In genomic region chr17:49561985-49562384, GRCm38 (mm10) we compare ENCODE assay signal across 11 mouse cellular contexts. TPM values are rescaled to one million over a fixed set of nuclear protein-coding genes. Genes with fewer than 3 reads are reported as not detected.
A peak's percentile ranks its signal among the peaks of the same experiment; 100 is the strongest.
DNase-seq lines count a peak whose midpoint lies in the region; ATAC-seq and TF ChIP-seq lines count a peak whose summit lies in the region.
"Had no signal": no experiment of that assay in that cellular context is flagged by ENCODE, and none has a peak within 500 bp of the region (broad histone marks: within the 10 kb centered on the region; RNA-seq: fewer than 3 reads in every experiment).

No protein-coding gene starts in this region.

- TF ChIP-seq CTCF in lung, postnatal 0 days (IDR thresholded peaks at IDR 0.05): peak; percentile 54
- no peak for TF ChIP-seq CTCF in small intestine, adult 2 months (IDR thresholded peaks at IDR 0.05; ENCODE audit: extremely low read depth, insufficient read length, insufficient replicate concordance, low read depth, low read length)

- no peak overlapping the region for H3K27ac ChIP-seq in heart, embryonic 11.5 days (ENCODE audit: low read depth, low read length)
- no peak overlapping the region for H3K27ac ChIP-seq in lung, postnatal 0 days (ENCODE audit: low read length)
- H3K27ac ChIP-seq in hindbrain, embryonic 14.5 days: no peak overlapping the region
- no peak overlapping the region for H3K27ac ChIP-seq in small intestine, adult 2 months (ENCODE audit: insufficient read depth, low read depth, low read length)
- H3K27ac ChIP-seq: forebrain, embryonic 13.5 days had no signal

- H3K27me3 ChIP-seq in heart, embryonic 11.5 days (ENCODE audit: control insufficient read depth, insufficient read depth, low read length): no peaks in the 10 kb centered on the region
- no peaks in the 10 kb centered on the region for H3K27me3 ChIP-seq in lung, postnatal 0 days (replicated peaks; ENCODE audit: insufficient read depth, low read length)
- H3K27me3 ChIP-seq in hindbrain, embryonic 14.5 days (ENCODE audit: control insufficient read depth, insufficient read depth, low read length): peaks cover 7% of the 10 kb centered on the region; the same call in 1 of the 2 replicates
- H3K27me3 ChIP-seq in small intestine, adult 2 months (ENCODE audit: control insufficient read depth, insufficient read depth, low read length): peaks cover 5% of the 10 kb centered on the region; the same call in 1 of the 2 replicates

- no peak for ATAC-seq in heart, embryonic 11.5 days (replicated peaks; ENCODE audit: insufficient number of reproducible peaks, low FRiP score, low TSS enrichment)
- no peak for ATAC-seq in lung, postnatal 0 days
- ATAC-seq in hindbrain, embryonic 14.5 days (ENCODE audit: low FRiP score): no peak
- no peak for ATAC-seq in granulocyte monocyte progenitor cell, adult 5-6 weeks (replicated peaks; ENCODE audit: poor library complexity, severe bottlenecking)
- ATAC-seq: forebrain, embryonic 13.5 days had no signal

- no peak overlapping the region for H3K4me3 ChIP-seq in heart, embryonic 11.5 days (ENCODE audit: low read depth, low read length)
- H3K4me3 ChIP-seq in lung, postnatal 0 days (ENCODE audit: low read depth, low read length): no peak overlapping the region
- peak overlapping the region; percentile 41 for H3K4me3 ChIP-seq in hindbrain, embryonic 14.5 days (replicated peaks; ENCODE audit: low read length)
- peak overlapping the region; percentile 39; the same call in 1 of the 2 replicates for H3K4me3 ChIP-seq in small intestine, adult 2 months (ENCODE audit: low read depth, low read length)
- H3K4me3 ChIP-seq: forebrain, embryonic 13.5 days; megakaryocyte, embryonic 14.5 days had no signal

- no peaks in the 10 kb centered on the region for H3K9me3 ChIP-seq in heart, embryonic 11.5 days (replicated peaks; ENCODE audit: control insufficient read depth, low read length)
- H3K9me3 ChIP-seq in lung, postnatal 0 days (ENCODE audit: low read length): no peaks in the 10 kb centered on the region
- H3K9me3 ChIP-seq in hindbrain, embryonic 14.5 days (ENCODE audit: control insufficient read depth, low read length): no peaks in the 10 kb centered on the region
- H3K9me3 ChIP-seq: forebrain, embryonic 13.5 days had no signal

- no peaks in the 10 kb centered on the region for H3K36me3 ChIP-seq in heart, embryonic 11.5 days (ENCODE audit: control insufficient read depth, insufficient read depth, low read length)
- H3K36me3 ChIP-seq in lung, postnatal 0 days (ENCODE audit: insufficient read depth, low read length): no peaks in the 10 kb centered on the region
- H3K36me3 ChIP-seq in hindbrain, embryonic 14.5 days (replicated peaks; ENCODE audit: control insufficient read depth, insufficient read depth): no peaks in the 10 kb centered on the region
- H3K36me3 ChIP-seq in small intestine, adult 2 months (ENCODE audit: control insufficient read depth, insufficient read depth, low read length): no peaks in the 10 kb centered on the region

- 53% methylated on average over 4 of the region's 4 CpGs for WGBS in heart, embryonic 11.5 days (ENCODE audit: insufficient replicate concordance)
- 52% methylated on average over 4 of the region's 4 CpGs for WGBS in lung, postnatal 0 days
- WGBS in hindbrain, embryonic 14.5 days: 58% methylated on average over 4 of the region's 4 CpGs
- WGBS in small intestine, adult 2 months: 59% methylated on average over 4 of the region's 4 CpGs

- peaks cover 19% of the 10 kb centered on the region; the same call in 1 of the 2 replicates for H3K4me1 ChIP-seq in heart, embryonic 11.5 days (ENCODE audit: control insufficient read depth, insufficient read depth, low read length)
- no peaks in the 10 kb centered on the region; the same call in 1 of the 2 replicates for H3K4me1 ChIP-seq in lung, postnatal 0 days (ENCODE audit: insufficient read depth, low read depth, low read length)
- peaks cover 9% of the 10 kb centered on the region for H3K4me1 ChIP-seq in hindbrain, embryonic 14.5 days (replicated peaks; ENCODE audit: control insufficient read depth, insufficient read depth, low read length)
- H3K4me1 ChIP-seq in small intestine, adult 2 months (ENCODE audit: control insufficient read depth, insufficient read depth, insufficient read length, low read length): no peaks in the 10 kb centered on the region
- H3K4me1 ChIP-seq: megakaryocyte, embryonic 14.5 days had no signal

- no peak for TF ChIP-seq EP300 in lung, postnatal 0 days (IDR thresholded peaks at IDR 0.05)

- no peak overlapping the region for H3K9ac ChIP-seq in heart, embryonic 11.5 days (ENCODE audit: low read depth, low read length)
- H3K9ac ChIP-seq in lung, postnatal 0 days (replicated peaks; ENCODE audit: low read depth): no peak overlapping the region
- no peak overlapping the region for H3K9ac ChIP-seq in hindbrain, embryonic 14.5 days

- TF ChIP-seq POLR2A in small intestine, adult 2 months (IDR thresholded peaks at IDR 0.05; ENCODE audit: low read depth, low read length): no peak

- DNase-seq in heart, postnatal 4 days: no peak
- DNase-seq in lung, postnatal 0 days (ENCODE audit: low spot score): no peak
- DNase-seq in lung, postnatal 36 days: no peak
- no peak for DNase-seq in hindbrain, embryonic 14.5 days (ENCODE audit: low spot score)
- no peak for DNase-seq in urinary bladder, postnatal 14 days (ENCODE audit: low spot score)
- DNase-seq: thymus, adult 2 months had no signal

- peak overlapping the region; percentile 85 for H3K4me2 ChIP-seq in heart, embryonic 11.5 days
- H3K4me2 ChIP-seq in lung, postnatal 0 days (replicated peaks; ENCODE audit: low read depth, low read length): peak overlapping the region; percentile 58; the same call in 1 of the 2 replicates
- peak overlapping the region; percentile 87 for H3K4me2 ChIP-seq in hindbrain, embryonic 14.5 days (replicated peaks)

RNA-seq across cellular contexts. Expression of gene Daam2, which starts 2.2 kb away (rescaled TPM):
- 4.5 and 5.7 TPM in 2 replicates for polyA plus RNA-seq in heart, embryonic 11.5 days (2014; fragmentation: Nextera tagmentation; extraction: Ambion mirVana)
- 10 to 100 TPM; 16.0 to 18.5 TPM for total RNA-seq in heart, postnatal 4 days (2021)
- polyA plus RNA-seq in lung, postnatal 0 days (2015; fragmentation: Nextera tagmentation; extraction: Ambion mirVana): 4.6 and 6.6 TPM in 2 replicates
- polyA plus RNA-seq in hindbrain, embryonic 14.5 days (2014; fragmentation: Nextera tagmentation; extraction: Ambion mirVana): 3.1 and 3.2 TPM in 2 replicates
- 2.3 and 3.6 TPM in 2 replicates for polyA plus RNA-seq in small intestine, adult 2 months (2012; rRNA removed)
- not detected in 2 replicates for total RNA-seq in granulocyte monocyte progenitor cell, adult 5-6 weeks (2014; fragmentation: Nextera tagmentation)
- 0.04 TPM in 1 of 2 replicates, not detected in the other for total RNA-seq in granulocyte monocyte progenitor cell, adult 5-6 weeks (2017)

RNA-seq across cellular contexts. Expression of gene Kif6, which starts 53.0 kb away (rescaled TPM):
- 1.9 and 2.1 TPM in 2 replicates for polyA plus RNA-seq in heart, embryonic 11.5 days (2014; fragmentation: Nextera tagmentation; extraction: Ambion mirVana)
- 1 to 10 TPM; 1.9 to 3.2 TPM for total RNA-seq in heart, postnatal 4 days (2021)
- 1.5 and 3.0 TPM in 2 replicates for polyA plus RNA-seq in lung, postnatal 0 days (2015; fragmentation: Nextera tagmentation; extraction: Ambion mirVana)
- 2.3 and 3.7 TPM in 2 replicates for polyA plus RNA-seq in hindbrain, embryonic 14.5 days (2014; fragmentation: Nextera tagmentation; extraction: Ambion mirVana)
- polyA plus RNA-seq in small intestine, adult 2 months (2012; rRNA removed): 0.05 TPM in 2 replicates
- not detected in 2 replicates for total RNA-seq in granulocyte monocyte progenitor cell, adult 5-6 weeks (2014; fragmentation: Nextera tagmentation)
- 0.39 TPM in 1 of 2 replicates, not detected in the other for total RNA-seq in granulocyte monocyte progenitor cell, adult 5-6 weeks (2017)

Comparison
In these comparisons a context has a peak if more than half of its experiments do, and no peak if none do; other contexts are left out.
1. H3K4me3 ChIP-seq: peak in hindbrain, embryonic 14.5 days (single experiment) and small intestine, adult 2 months (single experiment); none in heart, embryonic 11.5 days (single experiment) and lung, postnatal 0 days (single experiment).
2. Peak in every context shown above with its lines, with median percentiles within 50 percentile points of each other: H3K4me2 ChIP-seq.